Mouse (Mus musculus): ENCODE data around the gene 2310079G19Rik.

2310079G19Rik gene

DNA sequence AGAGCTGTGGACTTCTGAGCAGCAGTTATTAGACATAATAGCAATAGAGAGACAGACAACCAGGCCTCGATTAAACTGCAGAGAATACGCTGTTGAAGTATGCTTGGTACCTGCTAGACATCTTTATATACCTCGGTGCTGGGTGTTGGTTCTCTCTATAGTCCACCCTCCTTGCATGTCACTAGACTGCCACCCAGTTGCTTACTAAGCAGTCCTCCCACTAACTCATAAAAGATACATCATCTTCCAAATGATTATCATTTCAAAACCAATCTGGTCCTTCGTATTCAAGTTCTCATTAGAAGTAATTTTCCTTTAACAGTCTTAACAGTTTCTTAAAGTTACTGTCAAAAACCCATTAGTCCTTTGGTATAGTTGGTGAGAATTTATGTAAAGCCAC is at the start of gene 2310079G19Rik:
Gene 2310079G19Rik, minus strand, starts transcription at position 101 of the 400 bp plus-strand sequence.
- DNase-seq, result no peak

DNA sequence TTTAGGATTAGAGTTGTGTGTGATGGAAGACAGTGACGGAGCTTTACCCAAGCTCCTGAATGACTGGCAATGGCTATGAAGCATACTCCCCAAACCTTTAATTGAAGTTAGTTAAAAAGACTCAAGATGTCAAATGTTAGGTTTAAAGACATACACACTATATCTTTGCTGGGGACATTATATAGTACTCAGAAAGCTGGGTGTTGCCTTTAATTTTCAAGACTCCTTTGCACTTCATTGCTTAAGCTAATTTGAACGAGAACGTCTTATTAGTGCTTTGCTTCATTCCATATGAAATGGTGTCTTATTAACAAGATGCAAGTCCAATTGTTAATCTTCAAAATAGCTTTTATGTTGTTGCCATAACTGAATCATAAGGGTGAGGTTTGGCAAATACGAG is 44.1 kb upstream of the 2310079G19Rik start, which contains the start of gene Krtap27-1:
Gene Krtap27-1, minus strand, starts transcription at position 101 of the 400 bp plus-strand sequence.
- DNase-seq, result no peak

DNA sequence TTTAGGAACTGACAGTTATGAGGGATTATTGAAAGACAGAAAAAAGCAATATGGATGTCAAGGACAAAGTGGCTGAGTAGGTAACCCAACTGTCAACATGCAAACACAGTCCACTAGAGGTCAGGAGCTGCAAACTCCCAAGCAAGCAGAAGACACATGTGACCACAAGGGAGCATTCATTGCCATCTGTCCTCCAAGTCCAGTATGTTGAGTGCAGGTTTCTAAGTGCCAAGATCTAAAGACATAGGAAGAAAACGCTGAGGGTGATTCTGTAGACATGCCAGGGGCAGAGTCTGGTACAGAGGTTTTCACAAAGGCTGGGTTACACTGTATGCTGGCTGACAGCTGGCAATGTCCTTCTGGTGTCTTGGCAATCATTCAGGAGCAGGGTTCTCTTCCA is 30.0 kb upstream of the 2310079G19Rik start:
- DNase-seq, result no peak

DNA sequence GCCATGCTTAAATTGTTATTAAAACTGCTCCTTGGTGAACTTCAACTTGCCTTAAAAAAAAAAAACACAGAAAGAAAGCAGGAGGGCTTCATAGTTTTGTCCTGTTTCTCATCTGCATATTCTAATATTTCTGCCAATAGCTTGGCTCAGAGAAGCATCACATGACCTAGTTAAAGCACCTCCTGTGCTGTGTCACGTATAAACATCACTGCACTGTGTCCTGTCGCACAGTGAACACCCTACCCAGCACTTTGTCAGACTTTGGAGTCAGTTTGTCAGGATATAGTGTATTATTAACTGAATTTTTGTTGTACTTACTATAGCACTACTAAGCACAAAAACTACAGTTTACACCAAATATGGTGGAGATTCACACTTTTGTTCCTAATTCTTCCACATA is 24.5 kb upstream of the 2310079G19Rik start:
- no peak for DNase-seq

DNA sequence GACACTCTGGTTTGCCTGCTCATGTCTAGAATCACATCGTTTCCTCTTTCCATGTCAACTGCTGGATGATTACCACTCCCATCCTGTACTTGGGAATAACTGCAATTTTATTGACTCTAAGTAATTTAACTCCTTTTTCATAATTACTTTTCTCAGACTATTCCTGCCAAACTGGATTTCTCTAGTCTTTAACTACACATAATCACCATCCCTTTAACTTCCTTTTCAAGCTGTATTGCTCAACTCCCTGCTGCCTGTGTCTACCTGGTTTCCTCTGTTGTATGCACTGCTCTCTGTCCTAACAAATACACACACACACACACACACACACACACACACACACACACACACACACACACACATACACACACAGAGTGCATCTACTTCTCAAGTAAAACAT is 23.6 kb upstream of the 2310079G19Rik start:
- DNase-seq, result no peak

DNA sequence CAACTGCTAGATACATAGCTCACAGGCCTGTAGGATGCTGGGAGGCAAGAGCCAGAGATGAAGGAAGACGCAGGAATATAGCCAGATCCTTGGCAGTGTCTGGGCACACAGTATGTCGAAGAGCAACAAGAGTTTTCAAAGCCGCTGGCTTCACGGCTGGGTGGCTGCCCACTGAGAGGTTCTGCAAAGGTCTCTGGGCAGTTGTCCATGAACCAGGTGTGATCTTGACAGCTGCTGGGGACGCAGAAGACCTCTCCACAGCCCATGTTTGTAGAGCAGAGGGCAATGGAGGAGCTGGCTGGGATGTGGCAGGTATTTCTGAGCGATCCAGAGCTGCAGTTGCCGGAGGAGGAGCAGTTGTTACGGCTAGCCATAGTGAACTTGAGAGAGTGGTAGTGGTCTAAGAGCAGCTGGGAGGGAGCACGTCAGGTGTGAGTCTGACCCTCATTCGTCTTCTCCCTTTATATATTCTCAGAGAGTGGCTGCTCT is 19.9 kb upstream of the 2310079G19Rik start, which contains the start of gene Krtap26-1:
Gene Krtap26-1, minus strand, starts transcription at position 439 of the 489 bp plus-strand sequence.
- DNase-seq, result no peak

DNA sequence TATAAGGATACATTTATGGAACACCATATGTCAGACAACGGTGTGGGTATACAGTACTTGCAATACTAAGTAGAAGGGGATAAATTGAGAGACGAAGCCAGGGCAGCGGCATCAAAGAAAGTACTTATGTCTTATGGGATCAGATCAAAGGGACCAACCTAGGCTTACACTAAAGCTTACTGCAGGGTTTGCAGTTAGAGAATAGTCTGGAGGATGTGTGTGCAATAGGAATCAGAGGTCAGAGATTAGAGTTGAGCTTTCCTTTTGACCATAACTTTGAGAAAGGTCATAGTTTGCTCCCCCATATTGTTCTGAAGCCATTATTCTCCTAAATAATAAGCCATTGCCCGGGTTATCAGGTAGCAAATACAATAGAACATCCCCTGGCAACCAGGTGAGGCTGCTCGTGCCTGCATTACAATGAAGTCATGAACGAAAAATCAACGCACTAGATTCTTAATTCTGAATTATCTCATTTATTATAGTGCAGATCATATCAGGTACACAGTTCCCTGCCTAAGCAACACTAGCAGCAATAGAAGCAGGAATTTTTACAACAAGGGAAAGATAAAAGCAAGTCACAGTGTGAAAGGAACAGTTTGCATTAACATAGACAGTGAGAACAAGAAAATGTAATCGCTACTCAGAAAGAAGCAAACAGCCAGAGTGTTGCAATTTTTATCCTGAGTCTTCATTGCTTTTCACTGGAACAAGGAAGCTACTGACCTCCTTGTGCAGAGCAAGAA is 19.1 kb upstream of the 2310079G19Rik start:
- no peak for DNase-seq

DNA sequence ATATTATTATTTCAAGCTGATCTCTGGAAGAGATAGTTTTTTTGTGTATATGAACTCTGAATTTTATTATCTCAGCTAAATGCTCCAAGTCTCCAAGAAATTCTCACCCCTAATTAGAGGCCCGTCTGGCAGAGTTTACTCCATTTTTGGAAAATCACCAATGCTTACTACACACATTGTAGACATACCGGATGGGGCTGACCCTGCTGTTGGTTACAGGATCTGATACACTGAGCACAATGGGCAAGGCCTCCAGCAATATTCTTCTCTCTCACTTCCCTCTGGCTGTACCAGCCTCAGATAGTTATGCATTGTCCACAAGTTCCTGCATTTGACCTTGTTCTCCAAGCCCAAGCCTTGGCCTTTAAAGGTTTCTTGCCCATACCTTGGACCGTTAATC is 12.6 kb upstream of the 2310079G19Rik start:
- no peak for DNase-seq

DNA sequence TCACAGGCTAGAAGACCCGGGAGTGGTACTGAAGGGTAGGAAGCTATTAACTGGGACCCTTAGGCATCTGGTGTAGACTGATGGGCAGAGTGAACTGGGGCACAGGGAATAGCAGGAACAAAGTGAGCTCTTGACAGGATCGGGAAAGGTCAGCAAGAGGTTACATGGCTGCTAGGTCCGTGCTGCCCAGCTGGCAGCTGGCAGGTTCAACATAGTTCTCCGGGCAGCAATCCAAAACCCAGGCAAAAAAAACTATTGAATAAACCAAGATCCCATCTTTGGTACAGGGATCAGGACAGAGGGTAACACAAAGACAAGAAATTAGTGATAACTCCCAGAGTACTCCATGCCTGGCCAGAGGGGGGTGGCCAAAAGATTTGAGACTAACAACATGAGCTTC is 7.7 kb upstream of the 2310079G19Rik start:
- DNase-seq, result no peak

DNA sequence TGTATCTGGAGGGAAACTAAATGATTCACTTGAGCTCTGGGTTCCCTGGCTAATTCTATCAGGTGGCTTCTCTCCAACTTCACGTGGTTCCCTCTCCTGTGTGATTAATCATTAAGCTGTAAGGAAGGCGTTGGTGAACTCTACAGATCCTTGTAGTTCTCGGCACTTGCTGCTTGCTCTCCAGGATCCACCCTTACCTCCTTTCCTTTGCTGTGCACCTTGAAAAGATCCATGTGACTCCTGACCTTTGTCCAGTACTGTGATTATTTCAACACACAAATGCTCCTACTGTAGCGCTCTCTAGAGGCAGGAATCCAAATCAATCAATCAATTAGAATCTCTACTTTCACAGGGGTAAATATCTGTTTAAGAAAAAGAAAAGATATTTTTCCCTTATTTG is 4.0 kb upstream of the 2310079G19Rik start:
- no peak for DNase-seq

DNA sequence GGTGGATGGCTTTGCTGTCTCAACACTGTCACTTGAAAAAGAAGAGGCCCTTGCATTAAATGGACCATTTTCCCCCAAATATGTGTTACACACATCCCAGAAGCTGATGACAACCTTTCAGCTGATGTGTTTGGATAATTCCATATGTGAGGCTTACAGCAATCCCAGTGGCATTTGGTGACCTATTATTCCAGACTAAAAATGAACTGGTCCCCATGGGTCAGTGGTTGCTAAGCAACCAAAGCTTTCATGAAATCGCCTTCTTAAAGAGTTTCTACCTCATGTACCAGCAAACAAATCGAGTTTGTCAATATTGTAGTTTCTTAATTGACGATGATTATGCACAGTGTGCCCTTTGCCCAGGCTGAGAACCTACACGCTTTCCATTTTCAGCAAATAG is 14.8 kb downstream of the 2310079G19Rik start:
- no peak for DNase-seq

DNA sequence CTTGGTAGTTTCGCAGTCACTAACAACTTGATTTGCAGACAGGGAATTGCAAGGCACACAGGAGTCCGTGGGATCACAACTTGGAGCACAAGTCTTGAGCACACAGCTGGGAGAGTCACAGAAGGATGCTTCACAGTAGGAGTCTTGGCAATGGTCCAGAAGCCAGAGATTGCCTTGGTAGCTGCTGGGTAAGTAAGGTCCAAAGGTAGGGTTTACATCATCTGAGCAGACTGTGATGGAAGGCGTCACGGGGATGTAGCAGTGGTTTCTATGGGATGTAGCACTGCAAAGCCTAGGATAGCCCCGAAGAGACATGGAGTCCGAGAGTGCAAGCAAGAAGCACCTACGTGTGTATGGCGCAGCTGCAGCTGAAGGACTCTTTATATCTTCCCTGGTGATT is 15.5 kb downstream of the 2310079G19Rik start, which contains the start of gene Krtap24-1:
Gene Krtap24-1, minus strand, starts transcription at position 358 of the 400 bp plus-strand sequence.
- no peak for DNase-seq

DNA sequence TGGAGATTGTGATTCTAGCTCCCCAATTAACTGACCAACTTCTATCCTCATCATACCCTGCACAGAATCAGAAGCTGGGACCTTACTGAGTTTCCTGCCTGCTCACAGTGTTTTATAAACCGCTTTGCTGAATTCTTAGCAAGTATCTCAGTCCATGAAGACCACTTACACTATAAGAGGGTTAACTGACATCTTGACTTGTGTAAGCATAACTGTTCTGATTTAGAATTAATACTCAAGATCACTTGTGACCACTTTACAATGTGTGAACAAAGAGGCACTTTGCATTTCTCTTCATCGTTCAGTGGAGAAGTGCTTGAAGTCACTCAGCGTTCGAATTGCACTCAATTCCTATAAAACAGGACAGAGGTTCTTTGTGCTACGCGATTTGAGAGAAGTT is 22.9 kb downstream of the 2310079G19Rik start:
- DNase-seq, result no peak

DNA sequence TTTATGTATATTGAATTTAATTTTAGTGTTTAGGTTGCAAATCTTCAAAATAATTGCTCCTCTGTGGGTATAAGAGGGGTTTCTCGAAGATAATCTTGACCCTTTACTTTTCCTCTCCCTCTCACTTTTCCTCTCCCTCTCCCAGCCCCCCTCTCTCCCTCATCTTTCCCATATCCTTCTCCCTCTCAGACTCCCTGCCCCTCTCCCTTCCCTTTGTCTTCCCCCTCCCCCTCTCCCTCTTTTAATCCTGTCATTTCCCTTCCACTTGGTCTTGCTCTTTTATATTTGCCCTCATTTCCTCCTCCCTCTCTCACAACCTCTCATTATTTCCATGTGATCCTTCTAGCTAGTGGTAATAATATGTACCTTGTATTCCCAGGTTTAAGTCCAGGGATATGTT is 25.0 kb downstream of the 2310079G19Rik start:
- no peak for DNase-seq

DNA sequence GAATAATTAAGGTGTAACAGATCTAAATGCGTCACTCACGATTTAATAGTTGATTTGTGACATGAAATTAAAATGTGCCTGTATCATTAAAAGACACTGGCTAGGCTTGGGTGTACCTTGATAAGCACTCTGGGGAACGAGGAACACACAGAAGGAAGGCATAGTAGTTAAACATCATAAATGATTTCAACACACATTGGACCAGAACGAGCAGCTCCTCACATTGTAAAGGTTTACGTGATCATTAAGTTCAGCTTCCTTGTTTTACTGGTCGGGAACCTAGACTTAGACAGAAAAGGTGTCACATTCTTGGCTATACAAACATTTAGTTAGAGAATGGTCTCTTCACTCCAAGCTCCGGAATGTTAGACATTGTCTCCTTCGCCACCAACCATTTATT is 27.2 kb downstream of the 2310079G19Rik start:
- no peak for DNase-seq

DNA sequence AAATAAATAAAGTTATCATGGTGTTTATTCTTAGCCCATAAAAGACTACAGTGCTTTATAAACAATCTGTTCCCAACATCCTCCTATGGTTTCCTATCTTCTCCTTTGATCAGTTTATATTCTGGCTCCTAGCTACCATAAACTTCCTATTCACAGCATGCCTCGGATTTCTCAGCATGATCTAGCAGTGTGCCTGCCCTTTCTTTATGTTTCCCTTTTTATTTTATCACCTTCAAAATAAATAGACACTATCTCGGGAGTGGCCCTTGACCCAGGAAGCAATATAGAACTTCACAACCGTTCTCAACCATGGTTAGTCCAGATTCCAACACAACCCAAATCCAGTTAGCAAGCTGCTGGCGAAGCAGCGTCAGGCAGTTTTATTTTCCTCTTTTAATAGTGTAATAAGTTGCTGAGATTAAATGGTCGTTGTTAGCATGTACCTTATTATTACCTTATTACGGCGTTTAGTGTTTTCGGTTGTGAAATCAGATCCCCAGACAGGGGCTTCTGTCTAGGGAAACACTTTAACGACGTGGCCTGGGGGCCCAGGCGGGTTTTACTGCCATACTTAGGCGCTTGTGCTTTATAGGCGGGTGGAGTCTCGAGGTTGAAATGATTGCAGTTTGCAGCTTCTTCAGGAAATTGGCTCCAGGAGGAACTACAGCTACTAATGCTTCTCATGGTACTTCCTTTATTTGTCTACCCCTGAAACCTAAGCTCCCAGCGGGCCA is 27.8 kb downstream of the 2310079G19Rik start:
- no peak for DNase-seq

DNA sequence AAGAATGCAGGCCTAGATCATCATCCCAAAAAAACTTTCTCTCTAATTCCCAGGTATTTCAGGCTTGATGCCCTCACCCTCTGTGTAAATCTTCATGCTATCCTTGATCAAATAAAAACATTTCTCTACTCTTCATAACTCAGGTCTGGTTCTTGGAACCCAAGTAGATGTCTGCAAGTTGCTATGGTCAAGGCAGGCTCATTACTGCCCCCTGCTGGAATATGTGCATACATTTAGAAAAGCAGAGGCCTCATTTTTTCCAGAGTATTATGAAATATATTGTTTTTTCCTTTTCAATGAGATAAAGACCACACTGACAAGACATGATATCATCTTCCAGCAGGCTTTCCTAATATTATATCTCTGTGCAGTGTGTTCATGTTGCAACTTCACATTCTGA is 34.7 kb downstream of the 2310079G19Rik start:
- DNase-seq, result no peak

DNA sequence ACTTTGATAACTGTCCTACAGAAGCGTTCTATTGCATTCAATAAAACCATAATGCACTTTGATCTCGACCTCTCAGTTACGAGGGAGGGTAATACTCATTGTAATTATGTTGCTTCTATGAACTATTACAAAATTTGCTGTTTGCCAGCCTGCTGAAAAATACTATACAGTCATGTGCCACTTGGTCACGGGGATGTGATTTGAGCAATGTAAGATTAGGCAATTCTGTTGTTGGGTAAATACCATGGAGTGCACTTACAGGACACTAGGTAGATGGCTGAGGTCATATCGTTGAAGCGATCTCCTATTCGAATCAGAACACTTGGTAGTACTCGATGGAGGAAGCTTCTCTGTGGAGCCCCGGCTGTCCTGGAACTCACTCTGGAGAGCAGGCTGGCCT is 44.1 kb downstream of the 2310079G19Rik start:
- DNase-seq, result no peak
